Mouse (Mus musculus): Measurements from ENCODE around the gene Shox2. TPM values are rescaled to one million over a fixed set of nuclear protein-coding genes. Genes with fewer than 3 reads are reported as not detected.

The Shox2 gene
- polyA plus RNA-seq, 1 experiment from 2014 or later, result 0.22 TPM

DNA sequence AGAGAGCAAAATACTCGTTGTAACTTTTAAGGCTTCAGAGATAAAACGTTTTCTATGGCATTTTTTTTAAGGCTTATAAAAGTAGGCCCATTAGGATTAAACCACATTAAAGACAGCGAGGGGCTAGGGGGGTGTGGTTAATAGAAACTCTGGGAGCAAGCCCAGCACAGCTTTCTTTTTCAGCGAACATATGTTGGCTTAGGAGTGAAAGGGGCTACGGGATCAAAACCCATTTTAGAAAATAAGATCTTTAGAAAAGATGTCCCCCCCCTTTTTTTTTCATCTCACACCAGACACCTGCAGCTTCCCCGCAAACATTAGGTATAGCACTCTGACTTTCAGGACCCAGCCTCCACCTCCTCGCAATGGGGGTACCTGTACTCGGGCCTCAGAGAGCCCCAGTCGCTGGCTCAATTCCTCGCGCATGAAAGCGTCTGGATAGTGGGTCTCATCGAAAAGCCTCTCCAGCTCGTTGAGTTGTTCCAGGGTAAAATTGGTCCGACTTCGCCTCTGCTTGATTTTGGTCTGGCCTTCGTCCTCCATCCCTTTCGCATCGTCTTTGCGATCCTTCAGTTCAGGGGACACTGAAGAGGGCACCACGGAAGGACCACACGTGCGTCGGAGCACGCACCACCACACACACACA is 3.6 kb downstream of the Shox2 start:
- H3K27ac ChIP-seq, result no peak overlapping the region
- H3K36me3 ChIP-seq, result no peaks in the 10 kb centered on the region
- H3K27me3 ChIP-seq, result peaks cover 94% of the 10 kb centered on the region
- H3K4me1 ChIP-seq (replicated peaks), result peaks cover 33% of the 10 kb centered on the region
- H3K9me3 ChIP-seq (replicated peaks), result no peaks in the 10 kb centered on the region
- H3K4me3 ChIP-seq (replicated peaks), result no peak overlapping the region
- H3K9ac ChIP-seq, result no peak overlapping the region
- 2% methylated on average over 25 of the region's 25 CpGs for WGBS (ENCODE audit: insufficient replicate concordance)
- ATAC-seq (ENCODE audit: low read depth), result no peak
- no peak for DNase-seq
- H3K4me2 ChIP-seq, result no peak overlapping the region

DNA sequence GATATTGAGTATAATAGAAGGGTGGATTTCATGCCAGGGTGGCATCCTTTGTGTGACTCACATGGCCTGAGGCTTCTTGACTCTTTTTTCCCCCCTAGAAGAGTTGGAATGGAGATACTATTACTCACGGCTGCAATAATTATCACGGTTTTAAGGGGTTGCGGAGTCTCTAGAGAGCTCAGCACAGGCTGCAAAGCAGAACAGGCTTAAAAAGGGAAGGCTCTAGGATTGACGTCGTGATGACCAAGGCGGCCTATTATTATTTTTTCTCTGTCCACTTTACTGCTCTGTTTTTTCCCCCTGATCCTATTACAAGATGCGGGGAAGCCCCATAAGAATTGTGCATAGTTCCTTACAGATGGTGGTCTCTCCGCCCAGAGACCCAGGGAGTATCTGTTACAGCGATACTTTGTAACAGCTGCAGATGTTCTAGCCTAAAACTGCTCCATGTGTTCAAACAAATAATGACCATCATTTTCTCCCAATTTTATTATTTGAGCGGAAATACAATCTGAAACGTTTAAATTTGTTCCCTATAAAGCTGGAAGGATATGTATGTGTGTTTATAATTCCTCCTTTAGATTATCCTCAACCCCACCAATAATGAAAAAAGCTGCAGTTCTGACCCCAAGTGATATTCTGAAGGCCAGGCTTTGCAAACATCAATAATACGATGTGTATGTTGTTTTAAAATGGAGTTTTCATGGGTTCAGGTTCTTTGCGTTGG is 4.5 kb downstream of the Shox2 start:
- DNase-seq (no peak), ATAC-seq (ENCODE audit: low read depth) (no peak)
- H3K4me3 ChIP-seq (replicated peaks), result no peak overlapping the region
- no peak overlapping the region for H3K4me2 ChIP-seq
- no peaks in the 10 kb centered on the region for H3K9me3 ChIP-seq (replicated peaks)
- 7% methylated on average over 13 of the region's 13 CpGs for WGBS (ENCODE audit: insufficient replicate concordance)
- peaks cover 24% of the 10 kb centered on the region for H3K4me1 ChIP-seq (replicated peaks)
- H3K27me3 ChIP-seq, result peaks cover 94% of the 10 kb centered on the region
- H3K36me3 ChIP-seq, result no peaks in the 10 kb centered on the region
- no peak overlapping the region for H3K9ac ChIP-seq
- no peak overlapping the region for H3K27ac ChIP-seq

- no peaks in the 10 kb centered on the region for H3K9me3 ChIP-seq (replicated peaks)
- whole genome bisulfite sequencing (ENCODE audit: insufficient replicate concordance), result 20% methylated on average over 3 of the region's 3 CpGs
- ATAC-seq (ENCODE audit: low read depth), result no peak
These were observed 7.1 kb downstream of the Shox2 start for GRCm38 (mm10) chr3:66974501-66974900.

DNA sequence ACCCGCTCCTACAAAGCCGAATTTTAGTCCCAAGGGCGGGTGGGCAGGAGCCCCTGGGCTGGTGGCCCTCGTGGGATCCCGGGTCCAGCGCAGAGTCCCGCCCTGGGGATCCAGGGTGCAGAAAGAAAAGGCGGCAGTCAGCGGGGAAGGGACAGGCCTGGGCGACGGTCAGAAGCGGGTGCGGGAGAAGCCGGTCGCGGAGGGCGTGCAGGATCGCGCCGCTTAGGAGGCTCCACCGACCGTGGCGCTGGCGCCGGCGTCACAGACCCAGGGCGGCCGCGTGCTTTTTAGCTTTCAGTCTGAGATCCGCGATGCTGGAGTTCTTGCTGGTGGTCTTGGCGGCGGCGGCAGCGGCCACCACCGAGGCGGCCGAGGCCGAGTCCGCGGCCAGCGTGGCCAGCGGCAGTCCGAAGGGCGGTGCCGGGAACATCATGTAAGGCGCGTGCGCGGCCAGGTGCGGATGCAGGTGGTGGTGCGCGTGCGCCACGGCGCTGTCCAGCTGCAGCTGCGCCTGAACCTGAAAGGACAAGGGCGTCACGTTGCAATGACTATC is 8.1 kb downstream of the Shox2 start:
- peak; percentile 64 for ATAC-seq (ENCODE audit: low read depth)
- H3K9ac ChIP-seq, result no peak overlapping the region
- no peaks in the 10 kb centered on the region for H3K36me3 ChIP-seq
- no peak for DNase-seq
- H3K4me3 ChIP-seq (replicated peaks), result peak overlapping the region; percentile 53
- H3K27ac ChIP-seq, result no peak overlapping the region
- peak overlapping the region; percentile 67 for H3K4me2 ChIP-seq
- no peaks in the 10 kb centered on the region for H3K9me3 ChIP-seq (replicated peaks)
- peaks cover 85% of the 10 kb centered on the region for H3K27me3 ChIP-seq
- under 1% methylated on average over 59 of the region's 59 CpGs for WGBS (ENCODE audit: insufficient replicate concordance)
- peaks cover 8% of the 10 kb centered on the region; the same call in 1 of the 2 replicates for H3K4me1 ChIP-seq (replicated peaks)

More at GRCm38 (mm10) chr3:66974501-66974900, 7.1 kb downstream of the Shox2 start:
- Histone ChIP-seq H3K27me3 (peaks cover 92% of the 10 kb centered on the region), H3K4me2 (no peak overlapping the region), H3K4me1 (replicated peaks) (peaks cover 15% of the 10 kb centered on the region), H3K4me3 (replicated peaks) (no peak overlapping the region), H3K27ac (no peak overlapping the region), H3K36me3 (no peaks in the 10 kb centered on the region), H3K9ac (no peak overlapping the region)
- no peak for DNase-seq

DNA sequence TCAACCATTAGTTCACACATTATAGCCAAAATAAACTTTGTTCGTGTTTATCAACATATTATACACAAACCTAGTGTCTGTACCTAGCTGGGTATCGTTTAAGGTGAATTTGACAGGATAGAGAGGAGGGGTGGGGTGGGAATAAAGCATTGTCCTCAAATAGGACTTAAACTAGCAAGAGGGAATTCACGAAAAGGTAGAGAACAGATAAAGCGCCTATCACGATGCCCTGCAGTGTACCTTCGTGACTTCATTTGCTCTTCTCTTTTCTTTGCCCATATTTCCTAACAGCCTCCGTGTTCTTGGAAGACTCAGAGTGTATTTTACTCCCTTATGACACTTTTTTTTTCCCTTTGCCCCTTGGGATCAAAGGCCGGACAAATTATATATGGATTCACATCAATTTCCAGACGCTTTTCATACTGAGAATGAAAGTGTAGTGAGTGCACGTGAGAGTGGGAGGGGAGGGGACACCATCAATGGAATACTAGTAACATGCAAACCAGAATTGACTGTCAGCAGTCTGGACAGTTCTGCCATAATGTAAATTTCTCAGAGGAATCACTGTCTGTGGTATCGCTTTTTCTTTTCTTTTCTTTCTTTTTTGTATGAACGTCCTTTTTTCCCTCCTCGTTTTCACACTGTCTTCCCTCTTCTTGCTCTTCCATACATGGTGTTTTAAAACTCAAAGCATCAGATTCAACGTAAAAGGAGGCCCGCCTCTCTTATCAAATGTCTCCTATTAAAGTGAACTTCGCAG is 9.2 kb downstream of the Shox2 start:
- no peak overlapping the region for H3K4me2 ChIP-seq
- peaks cover 82% of the 10 kb centered on the region for H3K27me3 ChIP-seq
- no peak for ATAC-seq (ENCODE audit: low read depth)
- no peaks in the 10 kb centered on the region for H3K9me3 ChIP-seq (replicated peaks)
- no peak overlapping the region for H3K4me3 ChIP-seq (replicated peaks)
- DNase-seq, result no peak
- peaks cover 8% of the 10 kb centered on the region; the same call in 1 of the 2 replicates for H3K4me1 ChIP-seq (replicated peaks)
- H3K9ac ChIP-seq, result no peak overlapping the region
- WGBS (ENCODE audit: insufficient replicate concordance), result 4% methylated on average over 16 of the region's 16 CpGs
- no peaks in the 10 kb centered on the region for H3K36me3 ChIP-seq
- no peak overlapping the region for H3K27ac ChIP-seq

- no peak for DNase-seq
- Histone ChIP-seq H3K9me3 (replicated peaks) (no peaks in the 10 kb centered on the region), H3K9ac (no peak overlapping the region), H3K36me3 (no peaks in the 10 kb centered on the region), H3K4me2 (peak overlapping the region; percentile 43), H3K27me3 (peaks cover 69% of the 10 kb centered on the region), H3K4me3 (replicated peaks) (peak overlapping the region; percentile 12; the same call in 1 of the 2 replicates), H3K4me1 (replicated peaks) (peaks cover 8% of the 10 kb centered on the region; the same call in 1 of the 2 replicates), H3K27ac (no peak overlapping the region)
- ATAC-seq (ENCODE audit: low read depth), result no peak
- WGBS (ENCODE audit: insufficient replicate concordance), result 3% methylated on average over 29 of the region's 29 CpGs
These were observed 10.8 kb downstream of the Shox2 start for GRCm38 (mm10) chr3:66970661-66971331.

DNA sequence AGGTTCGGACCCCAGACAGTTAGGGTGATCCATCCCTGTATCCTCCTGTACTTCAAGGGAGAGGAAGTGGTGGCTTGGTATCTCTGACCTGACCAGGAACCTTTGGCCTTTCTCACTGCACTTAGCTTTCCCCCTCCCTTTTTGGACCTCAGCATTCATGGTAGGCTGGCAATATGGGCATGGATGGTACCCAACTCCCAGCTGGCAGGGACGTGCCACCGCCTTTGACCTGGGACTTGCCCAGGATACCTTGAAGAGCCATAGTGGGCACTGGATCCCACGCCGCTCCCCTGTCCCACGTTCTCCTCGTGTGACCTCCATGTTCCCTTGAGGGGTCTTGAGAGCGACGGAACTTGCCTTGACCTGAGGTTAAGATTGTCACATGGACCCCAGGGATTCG is 11.3 kb downstream of the Shox2 start:
- ATAC-seq (ENCODE audit: low read depth) (no peak), DNase-seq (no peak)
- 2% methylated on average over 10 of the region's 10 CpGs for WGBS (ENCODE audit: insufficient replicate concordance)
- H3K9me3 ChIP-seq (replicated peaks), result no peaks in the 10 kb centered on the region
- 0 out of 2 replicates have a peak overlapping the region, but pooled peaks have one; percentile 12 for H3K4me3 ChIP-seq (replicated peaks)
- no peak overlapping the region for H3K9ac ChIP-seq
- H3K27me3 ChIP-seq, result peaks cover 68% of the 10 kb centered on the region
- H3K4me1 ChIP-seq (replicated peaks), result peaks cover 8% of the 10 kb centered on the region; the same call in 1 of the 2 replicates
- H3K36me3 ChIP-seq, result no peaks in the 10 kb centered on the region
- peak overlapping the region; percentile 43; the same call in 1 of the 2 replicates for H3K4me2 ChIP-seq
- H3K27ac ChIP-seq, result no peak overlapping the region

DNA sequence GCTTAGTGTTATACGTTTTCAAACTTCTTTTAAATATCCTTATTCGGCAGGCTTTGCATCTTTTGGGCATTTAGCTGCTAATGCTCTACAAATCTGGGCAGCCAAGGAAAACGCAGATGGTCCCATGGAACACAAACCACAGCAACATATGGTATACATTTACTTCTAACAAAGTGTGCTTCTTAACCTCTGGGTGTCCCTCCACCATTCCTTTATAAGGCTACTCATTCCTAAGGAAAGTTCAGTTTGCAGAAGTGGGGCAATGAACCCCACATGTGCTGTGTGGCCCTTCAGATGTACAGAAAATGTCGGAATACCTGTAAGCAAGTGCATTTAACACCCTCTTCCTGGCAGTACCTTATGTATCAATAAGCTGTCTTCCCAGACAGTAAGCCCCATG is 14.1 kb downstream of the Shox2 start:
- peaks cover 40% of the 10 kb centered on the region for H3K27me3 ChIP-seq
- no peaks in the 10 kb centered on the region for H3K36me3 ChIP-seq
- H3K9me3 ChIP-seq (replicated peaks), result no peaks in the 10 kb centered on the region
- WGBS (ENCODE audit: insufficient replicate concordance), result 48% methylated on average over 4 of the region's 4 CpGs
- no peak overlapping the region for H3K9ac ChIP-seq
- no peak for ATAC-seq (ENCODE audit: low read depth)
- no peak overlapping the region for H3K4me3 ChIP-seq (replicated peaks)
- no peak overlapping the region for H3K27ac ChIP-seq
- no peak overlapping the region for H3K4me2 ChIP-seq
- H3K4me1 ChIP-seq (replicated peaks), result peaks cover 6% of the 10 kb centered on the region; the same call in 1 of the 2 replicates
- DNase-seq, result no peak

DNA sequence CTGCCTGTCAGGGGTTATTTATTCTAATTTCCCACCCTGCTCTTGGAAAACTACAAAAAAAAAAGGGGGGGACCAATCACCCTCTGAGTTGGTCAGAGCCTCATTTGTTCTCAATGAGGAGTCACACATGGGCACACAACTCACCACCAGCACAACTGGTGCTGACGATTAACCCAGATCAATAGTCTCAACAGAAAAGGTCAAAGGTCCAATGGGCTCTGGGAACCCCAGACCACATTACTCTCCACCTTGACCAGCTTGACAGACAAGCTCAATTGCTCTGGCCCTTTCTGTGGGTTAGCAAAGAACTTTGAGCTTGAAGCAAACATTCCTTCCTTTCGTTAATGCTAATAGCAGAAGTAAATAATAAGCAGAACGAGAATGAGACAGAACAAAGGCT is 16.7 kb downstream of the Shox2 start:
- 51% methylated on average over 3 of the region's 3 CpGs for WGBS (ENCODE audit: insufficient replicate concordance)
- Histone ChIP-seq H3K9ac (no peak overlapping the region), H3K4me1 (replicated peaks) (no peaks in the 10 kb centered on the region), H3K4me3 (replicated peaks) (no peak overlapping the region), H3K36me3 (no peaks in the 10 kb centered on the region), H3K9me3 (replicated peaks) (no peaks in the 10 kb centered on the region), H3K27me3 (peaks cover 15% of the 10 kb centered on the region), H3K4me2 (no peak overlapping the region), H3K27ac (no peak overlapping the region)
- ATAC-seq (ENCODE audit: low read depth) (peak; percentile 60), DNase-seq (no peak)

- Histone ChIP-seq H3K36me3 (no peaks in the 10 kb centered on the region), H3K27ac (no peak overlapping the region), H3K9me3 (replicated peaks) (no peaks in the 10 kb centered on the region), H3K4me1 (replicated peaks) (no peaks in the 10 kb centered on the region), H3K9ac (no peak overlapping the region), H3K27me3 (no peaks in the 10 kb centered on the region), H3K4me3 (replicated peaks) (no peak overlapping the region), H3K4me2 (no peak overlapping the region)
- ATAC-seq (ENCODE audit: low read depth), result no peak
- 27% methylated on average over 5 of the region's 5 CpGs for WGBS (ENCODE audit: insufficient replicate concordance)
- DNase-seq, result no peak
These were observed 21.6 kb downstream of the Shox2 start for GRCm38 (mm10) chr3:66959972-66960371.
